Mouse (Mus musculus) stomach, embryonic 14.5 days (tissue): ENCODE results near the gene I0C0044D17Rik. TPM values are rescaled to one million over a fixed set of nuclear protein-coding genes. Genes with fewer than 3 reads are reported as not detected.

Experiments used
- ATAC-seq: fragments of 200-750 bp; cut with Nextera tagmentation; 2 replicates; pipeline ENCODE4 v1.8.0; 2017; ENCODE audit warnings: low read depth, moderate TSS enrichment; ENCODE audit not compliant: insufficient number of reproducible peaks, insufficient read depth, low FRiP score
- H3K27ac ChIP-seq: fragments of 300-500 bp; sonication (generic); 2 replicates; pipeline ENCODE4 v1.5.1; 2014; ENCODE audit warnings: mild to moderate bottlenecking, low read length, moderate library complexity, mixed read lengths
- H3K27me3 ChIP-seq: fragments of 300-500 bp; sonication (generic); 2 replicates; pipeline ENCODE4 v1.6.1; 2014; ENCODE audit warnings: low read length, control low read depth, mixed read lengths; ENCODE audit not compliant: control insufficient read depth, insufficient read depth
- H3K36me3 ChIP-seq: fragments of 300-500 bp; sonication (generic); 2 replicates; pipeline ENCODE4 v1.6.1; 2014; ENCODE audit warnings: mild to moderate bottlenecking, control low read depth, low read length, moderate library complexity, mixed read lengths; ENCODE audit not compliant: control insufficient read depth, insufficient read depth
- H3K4me1 ChIP-seq: fragments of 300-500 bp; sonication (generic); 2 replicates; pipeline ENCODE4 v1.6.1; 2014; ENCODE audit warnings: low read length, control low read depth, mixed read lengths; ENCODE audit not compliant: control insufficient read depth, insufficient read depth
- H3K4me2 ChIP-seq: fragments of 300-500 bp; sonication (generic); replicated peaks from 2 replicates; pipeline ENCODE4 v1.6.1; 2014; ENCODE audit warnings: low read depth, low read length, control low read depth
- H3K4me3 ChIP-seq: fragments of 300-500 bp; sonication (generic); 2 replicates; pipeline ENCODE4 v1.5.1; 2014; ENCODE audit warnings: low read depth, low read length, control low read depth
- H3K9ac ChIP-seq: fragments of 300-500 bp; sonication (generic); replicated peaks from 2 replicates; pipeline ENCODE4 v1.6.1; 2014; ENCODE audit warnings: low read depth, mild to moderate bottlenecking, control low read depth, low read length, moderate library complexity, mixed read lengths
- H3K9me3 ChIP-seq: fragments of 300-500 bp; sonication (generic); 2 replicates; pipeline ENCODE4 v1.6.1; 2016; ENCODE audit warnings: low read depth, low read length, control low read depth; ENCODE audit not compliant: control insufficient read depth
- WGBS: fragments of 180-500 bp; shearing (Covaris S2); extraction: QIAGEN DNeasy Blood & Tissue Kit; methylation state at CpG from one replicate; pipeline ENCODE4 v1.1.7; 2014; 5-methylcytosine and 5-hydroxymethylcytosine counted together
- polyA plus RNA-seq: library from polyadenylated mRNA; unstranded; fragments of >200 nt; fragmentation: Nextera tagmentation; extraction: Ambion mirVana; gene quantifications from 2 replicates; pipeline ENCODE4 v1.2.1, GENCODE M21; 2014

Gene I0C0044D17Rik
- polyA plus RNA-seq, 1 experiment from 2014 or later = not detected

- Histone ChIP-seq H3K4me3 (no peak overlapping the region), H3K9me3 (no peaks in the 10 kb centered on the region), H3K27me3 (no peaks in the 10 kb centered on the region), H3K36me3 (no peaks in the 10 kb centered on the region), H3K27ac (no peak overlapping the region), H3K9ac (no peak overlapping the region), H3K4me2 (peak overlapping the region; percentile 13; the same call in 1 of the 2 replicates), H3K4me1 (no peaks in the 10 kb centered on the region)
- WGBS = 12% methylated on average over 16 of the region's 16 CpGs
- peak; percentile 44; the same call in 1 of the 2 replicates for ATAC-seq
These were observed 45.4 kb downstream of the I0C0044D17Rik start for GRCm38 (mm10) chr4:98778219-98778618.

DNA sequence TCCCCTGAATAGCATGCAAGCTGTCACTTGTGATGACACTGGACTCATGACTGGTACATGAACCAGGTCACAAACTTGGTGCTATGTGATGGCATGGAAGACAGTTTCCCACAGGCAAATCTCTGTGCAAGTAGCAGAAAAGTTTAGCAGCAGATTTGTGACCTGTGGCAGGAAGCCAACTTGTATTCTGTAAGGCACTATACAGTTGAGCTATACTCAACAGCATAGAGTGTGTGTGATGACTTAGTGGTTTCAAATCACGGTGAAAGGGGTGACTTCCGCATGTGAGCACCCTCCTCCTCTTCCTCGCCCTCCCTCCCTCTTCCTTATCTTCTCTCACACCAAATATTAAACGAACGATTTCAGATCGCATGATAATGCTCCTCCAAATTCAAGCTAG lies 46.2 kb downstream of the I0C0044D17Rik start:
- Histone ChIP-seq H3K27ac (no peak overlapping the region), H3K9me3 (no peaks in the 10 kb centered on the region), H3K9ac (no peak overlapping the region), H3K36me3 (no peaks in the 10 kb centered on the region), H3K4me3 (no peak overlapping the region), H3K27me3 (no peaks in the 10 kb centered on the region), H3K4me1 (no peaks in the 10 kb centered on the region), H3K4me2 (no peak overlapping the region)
- WGBS = 73% methylated on average over 6 of the region's 6 CpGs
- ATAC-seq = no peak

GRCm38 (mm10) chr4:98776721-98777427 lies 46.8 kb downstream of the I0C0044D17Rik start:
- Histone ChIP-seq H3K9me3 (no peaks in the 10 kb centered on the region), H3K36me3 (no peaks in the 10 kb centered on the region), H3K4me3 (no peak overlapping the region), H3K27ac (no peak overlapping the region), H3K9ac (no peak overlapping the region), H3K4me1 (no peaks in the 10 kb centered on the region), H3K27me3 (no peaks in the 10 kb centered on the region), H3K4me2 (no peak overlapping the region)
- no peak for ATAC-seq
- 87% methylated on average over 10 of the region's 10 CpGs for WGBS

DNA sequence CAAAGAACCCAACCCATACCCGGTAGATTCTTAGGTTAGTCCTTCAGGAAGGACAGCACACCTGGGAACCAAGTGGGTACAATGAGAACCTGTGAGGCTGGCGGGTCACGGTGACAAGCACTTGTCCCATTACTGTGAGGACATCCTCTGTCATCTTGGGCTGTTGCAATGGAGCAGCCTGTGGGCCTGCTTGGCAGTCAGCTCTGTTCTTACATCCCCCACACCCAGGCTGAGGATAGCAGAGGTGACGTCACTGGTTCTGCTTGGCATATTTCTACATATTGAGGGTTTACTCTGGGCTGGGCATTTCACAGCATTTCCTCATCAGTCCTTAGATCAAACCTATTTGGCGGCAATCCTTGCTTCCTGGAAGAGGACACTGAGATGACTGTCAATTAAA lies 49.9 kb downstream of the I0C0044D17Rik start:
- H3K4me3 ChIP-seq = no peak overlapping the region
- H3K27me3 ChIP-seq = no peaks in the 10 kb centered on the region
- H3K9ac ChIP-seq = no peak overlapping the region
- H3K27ac ChIP-seq = no peak overlapping the region
- no peaks in the 10 kb centered on the region for H3K4me1 ChIP-seq
- 90% methylated on average over 5 of the region's 5 CpGs for WGBS
- no peaks in the 10 kb centered on the region for H3K36me3 ChIP-seq
- ATAC-seq = no peak
- H3K4me2 ChIP-seq = no peak overlapping the region
- H3K9me3 ChIP-seq = no peaks in the 10 kb centered on the region

Other genes with a start within 250 kb of the I0C0044D17Rik start
- 0.21 and 0.41 TPM in 2 replicates for gene L1td1, start 97.1 kb downstream of the I0C0044D17Rik start, polyA plus RNA-seq
- 4.1 and 4.4 TPM in 2 replicates for gene Kank4, start 6.3 kb downstream of the I0C0044D17Rik start, polyA plus RNA-seq
- 115 and 117 TPM in 2 replicates for gene Usp1, start 100.0 kb upstream of the I0C0044D17Rik start, polyA plus RNA-seq
- 1.7 and 3.2 TPM in 2 replicates for gene Angptl3, start 207.1 kb upstream of the I0C0044D17Rik start, polyA plus RNA-seq